Comparison of ENCODE assay signal across 50 mouse cellular contexts in the genomic region with DNA sequence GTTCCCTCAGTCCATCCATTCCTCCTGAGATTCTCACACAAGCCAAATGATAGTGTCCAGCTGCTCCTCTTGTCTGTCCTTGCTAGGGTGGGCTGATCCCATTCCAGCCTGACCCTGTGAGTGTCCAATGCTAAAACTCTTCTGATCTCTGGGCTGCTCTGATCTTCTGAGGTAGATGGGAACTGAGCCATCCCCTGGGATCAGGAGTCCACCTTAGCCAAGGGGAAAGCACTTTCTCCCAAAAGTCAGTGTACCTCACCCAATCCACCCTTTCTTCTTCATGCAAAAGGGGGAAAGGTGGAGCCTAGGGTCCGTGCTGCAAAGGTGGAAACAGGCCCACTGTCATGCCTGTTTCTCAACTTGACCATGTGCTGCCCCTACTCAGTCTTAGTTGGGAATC. TPM values are rescaled to one million over a fixed set of nuclear protein-coding genes. Genes with fewer than 3 reads are reported as not detected.
"Had no signal": no experiment of that assay in that cellular context is flagged by ENCODE, and none has a peak within 500 bp of the region (broad histone marks: within the 10 kb centered on the region; RNA-seq: fewer than 3 reads in every experiment).

No protein-coding gene starts in this region.

- H3K36me3 ChIP-seq: heart, embryonic 10.5 days; heart, embryonic 12.5 days; heart, embryonic 13.5 days; heart, embryonic 15.5 days; hindbrain, embryonic 10.5 days; hindbrain, embryonic 12.5 days; hindbrain, embryonic 13.5 days; hindbrain, embryonic 15.5 days; intestine, embryonic 15.5 days; kidney, embryonic 15.5 days had no signal

- H3K4me1 ChIP-seq: heart, embryonic 15.5 days; hindbrain, embryonic 15.5 days had no signal

- H3K27ac ChIP-seq: heart, embryonic 10.5 days; heart, embryonic 13.5 days; heart, embryonic 15.5 days; hindbrain, embryonic 10.5 days; hindbrain, embryonic 12.5 days; hindbrain, embryonic 13.5 days; hindbrain, embryonic 14.5 days; hindbrain, embryonic 15.5 days; hindbrain, postnatal 0 days; intestine, embryonic 15.5 days; kidney, embryonic 15.5 days; kidney, postnatal 0 days; layer of hippocampus, adult 2 months had no signal

- DNase-seq: heart, postnatal 10 days; heart, postnatal 14 days; heart, postnatal 36 days; kidney, adult 11 months; kidney, adult 18-20 months; kidney, adult 2 months; kidney, adult 8-10 months; kidney, adult 9 months; kidney, postnatal 10 days; kidney, postnatal 14 days; kidney, postnatal 25 days; kidney, postnatal 36 days; kidney, postnatal 4 days; layer of hippocampus, adult 9-11 months; layer of hippocampus, postnatal 36 days had no signal

- H3K27me3 ChIP-seq: heart, embryonic 12.5 days; heart, embryonic 13.5 days; heart, embryonic 15.5 days; hindbrain, embryonic 12.5 days; hindbrain, embryonic 13.5 days; hindbrain, embryonic 15.5 days; intestine, embryonic 15.5 days; kidney, embryonic 15.5 days had no signal

- H3K9ac ChIP-seq: heart, embryonic 12.5 days; heart, embryonic 13.5 days; heart, embryonic 15.5 days; hindbrain, embryonic 12.5 days; hindbrain, embryonic 13.5 days; hindbrain, embryonic 14.5 days; hindbrain, embryonic 15.5 days; intestine, embryonic 15.5 days; kidney, embryonic 15.5 days had no signal

- H3K4me3 ChIP-seq: heart, embryonic 10.5 days; heart, embryonic 12.5 days; heart, embryonic 13.5 days; heart, embryonic 15.5 days; hindbrain, embryonic 10.5 days; hindbrain, embryonic 12.5 days; hindbrain, embryonic 13.5 days; hindbrain, embryonic 15.5 days; intestine, embryonic 15.5 days; kidney, embryonic 15.5 days; layer of hippocampus, adult 2 months had no signal

RNA-seq across cellular contexts. Expression of gene Rdh7, which starts 2.9 kb away (rescaled TPM):
- total RNA-seq: heart, postnatal 10 days; heart, postnatal 14 days; heart, postnatal 25 days; heart, postnatal 36 days; hematopoietic stem cell, adult 5-6 weeks; hindbrain, postnatal 0 days; layer of hippocampus, adult 18-20 months; layer of hippocampus, adult 2 months; layer of hippocampus, adult 8-10 months; layer of hippocampus, postnatal 10 days; layer of hippocampus, postnatal 14 days; layer of hippocampus, postnatal 25 days; layer of hippocampus, postnatal 36 days; left cerebral cortex, adult 18-20 months had no signal
- polyA plus RNA-seq: heart, embryonic 10.5 days; heart, embryonic 11.5 days; heart, embryonic 12.5 days; heart, embryonic 13.5 days; heart, embryonic 14.5 days; heart, embryonic 15.5 days; heart, embryonic 16.5 days; heart, postnatal 0 days; hindbrain, embryonic 10.5 days; hindbrain, embryonic 11.5 days; hindbrain, embryonic 12.5 days; hindbrain, embryonic 13.5 days; hindbrain, embryonic 14.5 days; hindbrain, embryonic 15.5 days; hindbrain, embryonic 16.5 days; hindbrain, postnatal 0 days; inflammation-experienced regulatory T-cells, adult 6 months; kidney, embryonic 14.5 days; kidney, embryonic 15.5 days; kidney, embryonic 16.5 days had no signal

RNA-seq across cellular contexts. Expression of gene Sdr9c7, which starts 6.8 kb away (rescaled TPM):
- total RNA-seq: heart, postnatal 10 days; heart, postnatal 25 days; heart, postnatal 36 days; hematopoietic stem cell, adult 5-6 weeks; hindbrain, postnatal 0 days; layer of hippocampus, adult 18-20 months; layer of hippocampus, adult 8-10 months; layer of hippocampus, postnatal 10 days; layer of hippocampus, postnatal 25 days; layer of hippocampus, postnatal 36 days; left cerebral cortex, adult 18-20 months had no signal
- polyA plus RNA-seq: heart, embryonic 10.5 days; heart, embryonic 11.5 days; heart, embryonic 12.5 days; heart, embryonic 13.5 days; heart, embryonic 14.5 days; heart, embryonic 15.5 days; heart, embryonic 16.5 days; heart, postnatal 0 days; hindbrain, embryonic 10.5 days; hindbrain, embryonic 11.5 days; hindbrain, embryonic 12.5 days; hindbrain, embryonic 13.5 days; hindbrain, embryonic 14.5 days; hindbrain, embryonic 15.5 days; hindbrain, embryonic 16.5 days; hindbrain, postnatal 0 days; inflammation-experienced regulatory T-cells, adult 6 months; intestine, embryonic 14.5 days; kidney, embryonic 14.5 days; kidney, embryonic 16.5 days; kidney, postnatal 0 days had no signal

RNA-seq across cellular contexts. Expression of gene Rdh16f2, which starts 25.2 kb away (rescaled TPM):
- total RNA-seq: heart, postnatal 10 days; heart, postnatal 14 days; heart, postnatal 25 days; heart, postnatal 36 days; hematopoietic stem cell, adult 5-6 weeks; hindbrain, postnatal 0 days; layer of hippocampus, adult 18-20 months; layer of hippocampus, adult 2 months; layer of hippocampus, adult 8-10 months; layer of hippocampus, postnatal 10 days; layer of hippocampus, postnatal 14 days; layer of hippocampus, postnatal 25 days; layer of hippocampus, postnatal 36 days; left cerebral cortex, adult 18-20 months had no signal
- polyA plus RNA-seq: heart, embryonic 10.5 days; heart, embryonic 11.5 days; heart, embryonic 12.5 days; heart, embryonic 13.5 days; heart, embryonic 14.5 days; heart, embryonic 15.5 days; heart, embryonic 16.5 days; heart, postnatal 0 days; hindbrain, embryonic 10.5 days; hindbrain, embryonic 11.5 days; hindbrain, embryonic 12.5 days; hindbrain, embryonic 13.5 days; hindbrain, embryonic 14.5 days; hindbrain, embryonic 15.5 days; hindbrain, embryonic 16.5 days; hindbrain, postnatal 0 days; inflammation-experienced regulatory T-cells, adult 6 months; kidney, embryonic 14.5 days had no signal

RNA-seq across cellular contexts. Expression of gene Rdh19, which starts 41.8 kb away (rescaled TPM):
- total RNA-seq: heart, postnatal 10 days; heart, postnatal 14 days; heart, postnatal 25 days; heart, postnatal 36 days; hematopoietic stem cell, adult 5-6 weeks; hindbrain, postnatal 0 days; layer of hippocampus, adult 18-20 months; layer of hippocampus, adult 2 months; layer of hippocampus, adult 8-10 months; layer of hippocampus, postnatal 10 days; layer of hippocampus, postnatal 14 days; layer of hippocampus, postnatal 25 days; layer of hippocampus, postnatal 36 days; left cerebral cortex, adult 18-20 months had no signal
- polyA plus RNA-seq: heart, embryonic 10.5 days; heart, embryonic 11.5 days; heart, embryonic 12.5 days; heart, embryonic 13.5 days; heart, embryonic 14.5 days; heart, embryonic 15.5 days; heart, embryonic 16.5 days; heart, postnatal 0 days; hindbrain, embryonic 10.5 days; hindbrain, embryonic 11.5 days; hindbrain, embryonic 12.5 days; hindbrain, embryonic 13.5 days; hindbrain, embryonic 14.5 days; hindbrain, embryonic 15.5 days; hindbrain, embryonic 16.5 days; hindbrain, postnatal 0 days; inflammation-experienced regulatory T-cells, adult 6 months; intestine, embryonic 14.5 days; intestine, embryonic 15.5 days; intestine, embryonic 16.5 days; intestine, postnatal 0 days; kidney, embryonic 14.5 days; large intestine, adult 2 months had no signal
